Mouse (Mus musculus) liver, adult 2 months (tissue): ENCODE measurements at regions not wholly inside any gene's neighbourhood (a gene's known extent, or its start where the extent isn't known, plus 50 kb on each side); places are given as distances from the start of the nearest gene placed in this dataset.

Experiments
- CTCF ChIP-seq: fragments of 200-500 bp; IDR thresholded peaks from 2 replicates; pipeline ENCODE4 v1.5.1; 2011; ENCODE audit warnings: low read depth, low read length, control low read depth
- POLR2A ChIP-seq: fragments of 200-500 bp; IDR thresholded peaks from 2 replicates; pipeline ENCODE4 v1.6.1; 2011; ENCODE audit warnings: low read length, control low read depth; ENCODE audit not compliant: insufficient read depth; ENCODE audit errors: extremely low read depth

DNA sequence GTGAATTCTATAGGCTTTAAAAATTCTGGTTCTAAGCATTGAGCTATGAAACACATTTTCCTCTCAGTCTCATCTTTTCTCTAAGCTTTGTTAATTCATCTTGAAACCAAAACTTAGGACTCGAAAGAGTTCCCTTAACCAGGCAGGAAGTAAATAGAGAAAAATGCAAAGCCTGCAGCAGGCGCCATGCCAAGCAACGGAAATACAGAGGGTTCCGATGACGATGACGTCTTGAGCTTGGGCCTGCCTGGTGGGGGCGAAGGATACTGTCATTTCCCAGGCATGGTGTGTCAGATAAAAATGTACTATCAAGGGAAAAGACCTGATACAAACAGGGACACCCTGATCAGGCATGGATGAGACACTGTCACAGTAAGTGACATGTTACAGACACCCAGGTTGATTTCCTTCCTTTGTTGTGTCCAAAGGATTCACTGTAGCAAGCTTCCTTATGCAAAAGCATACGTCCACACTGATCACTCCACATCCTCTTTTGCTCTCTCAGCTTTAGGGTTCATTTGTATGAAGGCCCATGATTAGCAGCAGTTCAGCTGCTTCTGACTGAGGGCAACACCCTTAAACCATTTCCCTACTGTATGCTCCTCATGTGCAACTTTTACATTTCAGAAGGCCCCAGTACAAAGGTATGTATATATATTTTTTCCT, 135.0 kb downstream of the Cemip2 start:
- no peak for TF ChIP-seq POLR2A
- TF ChIP-seq CTCF = no peak
